Mouse (Mus musculus): ENCODE results near the gene Defb20. TPM values are rescaled to one million over a fixed set of nuclear protein-coding genes. Genes with fewer than 3 reads are reported as not detected.

Gene Defb20
- polyA plus RNA-seq, 1 experiment from 2014 or later, result 0.17 TPM

DNA sequence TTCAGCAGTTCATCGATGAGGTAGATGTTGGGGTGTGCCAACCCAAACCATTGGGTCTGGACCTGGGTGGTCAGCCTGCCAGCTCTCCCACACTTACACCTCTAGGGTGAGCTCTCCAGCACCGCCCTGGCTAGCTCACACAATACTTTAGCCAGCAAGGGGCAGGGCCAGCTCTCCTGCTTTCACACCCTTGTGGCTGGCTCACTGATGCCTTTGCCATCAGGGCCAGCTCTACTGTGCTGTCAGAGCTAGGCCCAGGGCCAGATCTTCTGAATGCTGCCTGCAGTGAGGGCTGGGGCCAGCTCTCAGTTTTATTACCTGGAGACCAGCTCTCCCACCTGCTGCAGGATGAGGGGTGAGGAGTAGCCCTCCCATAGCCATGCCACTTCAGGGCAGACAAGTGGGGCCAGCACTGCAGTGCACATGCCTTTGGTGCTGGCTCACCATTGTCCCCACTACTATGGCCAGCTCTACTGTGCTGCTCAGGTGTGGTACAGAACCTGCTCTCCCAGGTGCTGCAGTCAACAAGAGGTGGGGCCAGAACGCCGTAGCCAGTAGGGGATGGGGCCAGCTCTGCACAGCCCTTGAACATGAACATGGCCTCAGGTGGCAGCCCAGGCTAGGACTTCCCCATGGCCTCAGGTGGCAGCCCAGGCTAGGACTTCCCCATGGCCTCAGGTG lies 24.6 kb upstream of the Defb20 start:
- H3K4me3 ChIP-seq (replicated peaks; ENCODE audit: low read depth, low read length), result no peak overlapping the region
- H3K4me2 ChIP-seq (ENCODE audit: low read length), result no peak overlapping the region
- no peaks in the 10 kb centered on the region for H3K9me3 ChIP-seq (replicated peaks; ENCODE audit: low read length)
- TF ChIP-seq CTCF (IDR thresholded peaks at IDR 0.05; ENCODE audit: low read depth), result no peak
- 79% methylated on average over 4 of the region's 4 CpGs for WGBS
- no peak overlapping the region for H3K27ac ChIP-seq
- no peaks in the 10 kb centered on the region for H3K4me1 ChIP-seq (replicated peaks; ENCODE audit: insufficient read depth, low read length)
- H3K36me3 ChIP-seq (ENCODE audit: insufficient read depth, low read length), result no peaks in the 10 kb centered on the region
- no peak for ATAC-seq (replicated peaks; ENCODE audit: low FRiP score, low read depth)
- no peaks in the 10 kb centered on the region for H3K27me3 ChIP-seq (ENCODE audit: insufficient read depth, low read length)
- DNase-seq (ENCODE audit: low spot score), result no peak
- H3K9ac ChIP-seq (ENCODE audit: low read depth, low read length), result no peak overlapping the region

DNA sequence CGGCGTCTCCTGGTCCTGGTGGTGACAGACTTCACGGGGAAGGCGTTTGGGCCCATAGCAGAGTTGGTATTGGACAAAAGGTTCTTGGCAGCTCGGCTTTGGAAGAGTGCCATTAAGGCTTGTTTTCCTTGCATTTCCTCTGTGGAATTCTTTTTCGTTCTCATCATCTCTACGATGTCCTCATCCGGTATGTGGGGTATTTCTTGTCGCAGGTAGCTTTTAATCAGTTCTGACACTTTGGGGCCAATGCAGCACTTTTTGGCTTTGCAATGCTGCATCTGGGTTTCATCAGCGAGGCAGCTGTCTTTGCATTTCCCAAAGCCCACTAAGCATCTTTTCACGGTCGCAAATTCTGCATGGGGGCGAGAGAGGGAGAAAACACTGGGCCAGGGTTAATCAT lies 17.6 kb upstream of the Defb20 start:
- Histone ChIP-seq H3K27me3 (ENCODE audit: insufficient read depth, low read length) (no peaks in the 10 kb centered on the region), H3K4me2 (ENCODE audit: low read length) (no peak overlapping the region), H3K36me3 (ENCODE audit: insufficient read depth, low read length) (no peaks in the 10 kb centered on the region), H3K4me1 (replicated peaks; ENCODE audit: insufficient read depth, low read length) (no peaks in the 10 kb centered on the region), H3K9ac (ENCODE audit: low read depth, low read length) (no peak overlapping the region), H3K9me3 (replicated peaks; ENCODE audit: low read length) (no peaks in the 10 kb centered on the region), H3K27ac (no peak overlapping the region), H3K4me3 (replicated peaks; ENCODE audit: low read depth, low read length) (no peak overlapping the region)
- TF ChIP-seq CTCF (IDR thresholded peaks at IDR 0.05; ENCODE audit: low read depth), result no peak
- 47% methylated on average over 13 of the region's 13 CpGs for WGBS
- no peak for DNase-seq (ENCODE audit: low spot score)
- no peak for ATAC-seq (replicated peaks; ENCODE audit: low FRiP score, low read depth)

DNA sequence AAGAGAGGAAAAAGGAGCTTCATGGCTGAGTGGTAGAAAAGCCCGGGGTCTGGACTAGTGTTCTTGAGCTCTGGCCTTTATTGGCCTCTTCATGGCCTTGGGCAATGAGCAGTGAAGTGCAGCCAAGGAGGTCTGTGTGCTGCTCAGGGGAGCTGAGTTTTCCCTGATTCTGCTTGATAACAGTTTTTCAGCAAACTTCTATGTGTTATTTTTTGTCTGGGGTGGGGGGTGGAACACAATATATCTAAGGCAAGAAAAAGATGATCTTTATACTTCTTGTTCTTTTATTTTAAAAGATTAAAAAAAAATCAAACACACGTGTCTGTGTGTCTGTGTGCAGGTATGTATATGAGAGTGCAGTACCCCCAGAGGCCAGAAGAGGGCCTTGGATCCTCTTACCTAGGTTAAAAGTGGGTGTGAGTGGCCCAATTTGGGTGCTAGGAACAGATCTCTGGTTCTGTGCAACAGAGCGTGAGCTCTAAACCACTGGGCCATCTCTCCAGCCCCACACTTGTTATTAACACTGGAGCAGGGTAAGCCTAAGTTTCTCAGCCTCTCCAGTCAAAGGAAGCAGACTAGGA lies 12.2 kb upstream of the Defb20 start, which contains the start of gene Defb23:
Defb23 (minus strand) TSS at position 51 of the 581 bp plus-strand sequence.
- Histone ChIP-seq H3K4me1 (replicated peaks; ENCODE audit: insufficient read depth, low read length) (no peaks in the 10 kb centered on the region), H3K27ac (no peak within 1 kb of the TSS), H3K4me3 (replicated peaks; ENCODE audit: low read depth, low read length) (no peak within 1 kb of the TSS), H3K27me3 (ENCODE audit: insufficient read depth, low read length) (no peaks in the 10 kb centered on the region), H3K36me3 (ENCODE audit: insufficient read depth, low read length) (no peaks in the 10 kb centered on the region), H3K9ac (ENCODE audit: low read depth, low read length) (no peak within 1 kb of the TSS), H3K9me3 (replicated peaks; ENCODE audit: low read length) (no peaks in the 10 kb centered on the region), H3K4me2 (ENCODE audit: low read length) (no peak within 1 kb of the TSS)
- DNase-seq (ENCODE audit: low spot score), result no peak
- ATAC-seq (replicated peaks; ENCODE audit: low FRiP score, low read depth), result no peak
- TF ChIP-seq CTCF (IDR thresholded peaks at IDR 0.05; ENCODE audit: low read depth), result no peak; the same call in 1 of the 2 replicates
- 82% methylated on average over 3 of the region's 3 CpGs for WGBS

GRCm38 (mm10) chr2:152470973-152471372 lies 5.9 kb upstream of the Defb20 start:
- no peaks in the 10 kb centered on the region for H3K36me3 ChIP-seq (ENCODE audit: insufficient read depth, low read length)
- WGBS, result 22% methylated on average over 7 of the region's 7 CpGs
- peak; percentile 93 for TF ChIP-seq CTCF (IDR thresholded peaks at IDR 0.05; ENCODE audit: low read depth)
- ATAC-seq (replicated peaks; ENCODE audit: low FRiP score, low read depth), result no peak
- no peaks in the 10 kb centered on the region for H3K4me1 ChIP-seq (replicated peaks; ENCODE audit: insufficient read depth, low read length)
- H3K9ac ChIP-seq (ENCODE audit: low read depth, low read length), result no peak overlapping the region
- H3K27me3 ChIP-seq (ENCODE audit: insufficient read depth, low read length), result no peaks in the 10 kb centered on the region
- H3K27ac ChIP-seq, result no peak overlapping the region
- DNase-seq (ENCODE audit: low spot score), result peak; percentile 79
- no peaks in the 10 kb centered on the region for H3K9me3 ChIP-seq (replicated peaks; ENCODE audit: low read length)
- no peak overlapping the region for H3K4me2 ChIP-seq (ENCODE audit: low read length)
- no peak overlapping the region for H3K4me3 ChIP-seq (replicated peaks; ENCODE audit: low read depth, low read length)

- Histone ChIP-seq H3K27ac (no peak overlapping the region), H3K4me2 (ENCODE audit: low read length) (no peak overlapping the region), H3K36me3 (ENCODE audit: insufficient read depth, low read length) (no peaks in the 10 kb centered on the region), H3K27me3 (ENCODE audit: insufficient read depth, low read length) (no peaks in the 10 kb centered on the region), H3K9ac (ENCODE audit: low read depth, low read length) (no peak overlapping the region), H3K9me3 (replicated peaks; ENCODE audit: low read length) (no peaks in the 10 kb centered on the region), H3K4me1 (replicated peaks; ENCODE audit: insufficient read depth, low read length) (no peaks in the 10 kb centered on the region), H3K4me3 (replicated peaks; ENCODE audit: low read depth, low read length) (no peak overlapping the region)
- ATAC-seq (replicated peaks; ENCODE audit: low FRiP score, low read depth) (no peak), DNase-seq (ENCODE audit: low spot score) (peak; percentile 40)
- 19% methylated on average over 3 of the region's 3 CpGs for WGBS
- TF ChIP-seq CTCF (IDR thresholded peaks at IDR 0.05; ENCODE audit: low read depth), result peak; percentile 62
These were observed 4.4 kb upstream of the Defb20 start for GRCm38 (mm10) chr2:152472434-152472833.

GRCm38 (mm10) chr2:152480881-152481280 lies 4.0 kb downstream of the Defb20 start:
- Histone ChIP-seq H3K27me3 (ENCODE audit: insufficient read depth, low read length) (no peaks in the 10 kb centered on the region), H3K4me3 (replicated peaks; ENCODE audit: low read depth, low read length) (no peak overlapping the region), H3K9me3 (replicated peaks; ENCODE audit: low read length) (no peaks in the 10 kb centered on the region), H3K9ac (ENCODE audit: low read depth, low read length) (no peak overlapping the region), H3K36me3 (ENCODE audit: insufficient read depth, low read length) (no peaks in the 10 kb centered on the region), H3K27ac (no peak overlapping the region), H3K4me2 (ENCODE audit: low read length) (no peak overlapping the region), H3K4me1 (replicated peaks; ENCODE audit: insufficient read depth, low read length) (no peaks in the 10 kb centered on the region)
- 83% methylated on average over 3 of the region's 3 CpGs for WGBS
- ATAC-seq (replicated peaks; ENCODE audit: low FRiP score, low read depth) (no peak), DNase-seq (ENCODE audit: low spot score) (no peak)
- no peak for TF ChIP-seq CTCF (IDR thresholded peaks at IDR 0.05; ENCODE audit: low read depth)
